Mouse (Mus musculus): Measurements from ENCODE around the gene Gm3115.
"Not testable (repeated sequence)": the region's sequence is repeated elsewhere in the genome, so short reads cannot be mapped to it uniquely, and the experiment has no call there.

Gene Gm3115

GRCm38 (mm10) chr14:4083820-4084219, at the start of gene Gm3115:
Gene Gm3115, plus strand, starts transcription at chr14:4084120.
- DNase-seq (ENCODE audit: low spot score in 2 of 2) = not testable (repeated sequence)

- peak; percentile 18 to 20 for DNase-seq (ENCODE audit: low spot score in 2 of 2)
These were observed 26.5 kb downstream of the Gm3115 start, which contains the start of gene Gm8108 for GRCm38 (mm10) chr14:4110426-4110825. Gene Gm8108, plus strand, starts transcription at chr14:4110526.

GRCm38 (mm10) chr14:4141646-4142045, 57.7 kb downstream of the Gm3115 start:
- DNase-seq (ENCODE audit: low spot score in 2 of 2) = not testable (repeated sequence)
